Mouse (Mus musculus) kidney, adult 2 months (tissue): ENCODE measurements around the gene Cd248.

Experiments used
- CTCF ChIP-seq: fragments of 200-500 bp; conservative IDR thresholded peaks from 2 replicates; pipeline ENCODE4 v1.5.1; 2011; ENCODE audit warnings: low read depth, mild to moderate bottlenecking, control low read depth, low read length, moderate library complexity, mixed read lengths; ENCODE audit not compliant: insufficient read depth, insufficient read length
- POLR2A ChIP-seq: fragments of 200-500 bp; IDR thresholded peaks from one replicate; pipeline ENCODE4 v1.6.1; 2011; ENCODE audit warnings: low read depth, low read length, control low read depth

DNA sequence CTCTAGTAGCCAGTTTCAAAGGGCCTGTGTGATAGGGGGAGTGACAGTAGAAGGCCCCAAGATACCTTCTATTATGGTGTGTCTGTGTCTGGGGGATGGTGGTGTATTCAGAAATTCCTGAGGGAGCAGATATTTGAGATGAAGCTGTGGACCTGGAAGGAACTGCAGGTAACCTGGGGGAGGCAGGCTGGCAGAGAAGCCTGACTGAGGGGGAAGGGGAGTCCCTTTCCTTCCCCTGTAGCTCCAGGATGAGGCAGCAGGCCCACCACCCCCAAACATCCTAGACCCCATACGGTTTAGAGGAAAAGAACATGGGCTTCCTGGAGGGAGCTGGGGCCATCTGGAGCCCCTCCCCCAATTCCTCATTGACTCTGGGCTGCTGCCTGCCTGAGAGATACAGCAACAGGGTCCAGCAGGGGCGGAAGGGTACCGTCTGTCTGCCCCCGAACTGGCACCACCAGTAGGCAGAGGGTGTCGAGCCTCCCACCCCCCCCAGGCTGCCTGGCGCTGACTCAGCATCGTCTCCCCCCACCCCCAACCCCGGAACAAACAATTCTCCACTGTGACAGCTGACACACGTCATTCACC, 28.1 kb downstream of the Cd248 start:
- TF ChIP-seq CTCF, result no peak
- TF ChIP-seq POLR2A, result no peak
